Mouse (Mus musculus): ENCODE results near the gene Abcb10. TPM values are rescaled to one million over a fixed set of nuclear protein-coding genes. Genes with fewer than 3 reads are reported as not detected.
A peak's percentile ranks its signal among the peaks of the same experiment; 100 is the strongest.

Gene Abcb10
- polyA plus RNA-seq, 1 experiment from 2014 or later, result 14.4 TPM

DNA sequence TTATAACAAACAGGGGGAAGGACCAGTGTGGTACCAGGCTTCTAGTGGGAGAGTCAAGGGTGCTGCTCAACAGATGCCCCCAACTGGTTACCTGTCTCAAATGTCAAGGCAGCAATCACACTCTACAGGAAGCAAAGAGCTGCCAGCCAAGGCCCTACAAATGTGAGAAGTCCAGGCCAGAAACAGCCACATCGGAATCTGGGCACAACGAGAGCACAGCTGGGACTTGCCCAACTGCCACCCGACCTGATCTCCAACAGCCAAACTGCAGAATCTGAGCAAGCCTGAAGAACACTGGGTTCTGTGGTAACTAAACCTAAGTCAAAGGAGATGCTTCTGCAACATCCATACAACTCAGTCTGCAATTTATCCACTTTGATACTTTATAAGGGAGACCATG lies 57.3 kb downstream of the Abcb10 start:
- no peak overlapping the region for H3K27ac ChIP-seq
- no peak overlapping the region for H3K9ac ChIP-seq (ENCODE audit: low read depth, low read length)
- H3K27me3 ChIP-seq (ENCODE audit: insufficient read depth, low read length), result no peaks in the 10 kb centered on the region
- H3K4me1 ChIP-seq (replicated peaks; ENCODE audit: insufficient read depth, low read length), result no peaks in the 10 kb centered on the region
- no peak for TF ChIP-seq CTCF (IDR thresholded peaks at IDR 0.05; ENCODE audit: low read depth)
- H3K9me3 ChIP-seq (replicated peaks; ENCODE audit: low read length), result no peaks in the 10 kb centered on the region
- H3K36me3 ChIP-seq (ENCODE audit: insufficient read depth, low read length), result peaks cover 60% of the 10 kb centered on the region
- 89% methylated on average over 3 of the region's 3 CpGs for WGBS
- ATAC-seq (replicated peaks; ENCODE audit: low FRiP score, low read depth) (no peak), DNase-seq (ENCODE audit: low spot score) (no peak)
- H3K4me3 ChIP-seq (replicated peaks; ENCODE audit: low read depth, low read length), result no peak overlapping the region
- no peak overlapping the region for H3K4me2 ChIP-seq (ENCODE audit: low read length)

DNA sequence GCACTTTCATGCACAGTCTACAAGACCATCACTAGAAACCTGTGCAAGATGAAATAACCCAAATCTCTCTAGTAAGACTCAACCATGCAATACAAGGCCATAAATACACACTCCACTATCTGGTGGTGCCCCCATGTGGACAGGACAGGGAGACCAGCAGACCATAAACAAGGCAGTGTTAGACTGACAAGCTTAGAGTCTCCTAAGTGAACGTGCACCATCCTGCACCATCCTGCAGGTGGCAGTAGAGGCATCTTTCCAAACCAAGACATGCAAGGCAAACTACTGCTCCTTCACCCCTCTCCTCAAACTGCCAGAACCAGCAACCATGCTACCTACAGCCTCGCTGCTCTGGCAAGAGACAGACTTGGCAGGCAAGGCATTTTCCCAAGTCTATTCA lies 58.2 kb downstream of the Abcb10 start:
- Histone ChIP-seq H3K9me3 (replicated peaks; ENCODE audit: low read length) (no peaks in the 10 kb centered on the region), H3K9ac (ENCODE audit: low read depth, low read length) (no peak overlapping the region), H3K27ac (no peak overlapping the region), H3K4me3 (replicated peaks; ENCODE audit: low read depth, low read length) (no peak overlapping the region), H3K4me2 (ENCODE audit: low read length) (no peak overlapping the region), H3K36me3 (ENCODE audit: insufficient read depth, low read length) (peaks cover 54% of the 10 kb centered on the region), H3K4me1 (replicated peaks; ENCODE audit: insufficient read depth, low read length) (no peaks in the 10 kb centered on the region), H3K27me3 (ENCODE audit: insufficient read depth, low read length) (no peaks in the 10 kb centered on the region)
- ATAC-seq (replicated peaks; ENCODE audit: low FRiP score, low read depth) (peak; percentile 80; the same call in 1 of the 2 replicates), DNase-seq (ENCODE audit: low spot score) (peak; percentile 94)
- 12% methylated on average over 2 of the region's 2 CpGs for WGBS
- TF ChIP-seq CTCF (IDR thresholded peaks at IDR 0.05; ENCODE audit: low read depth), result peak; percentile 97

DNA sequence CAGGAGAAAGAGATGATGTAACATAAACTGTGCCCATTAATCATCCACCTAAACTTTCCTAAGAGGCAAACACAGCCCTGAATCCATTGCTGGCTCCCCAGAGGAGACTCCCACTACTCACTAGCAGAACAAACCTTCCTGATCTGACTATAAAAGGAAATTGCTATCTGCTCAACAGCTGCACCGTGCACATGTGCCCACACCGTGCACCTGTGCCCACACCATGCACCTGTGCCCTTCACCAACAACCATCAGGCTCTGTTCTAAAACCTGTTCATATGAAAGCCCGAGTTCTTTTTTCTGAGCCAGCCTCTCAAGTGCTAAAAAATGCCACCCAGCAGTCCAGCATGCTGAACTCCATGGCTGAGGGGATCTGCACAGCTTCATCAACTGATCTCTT lies 68.3 kb downstream of the Abcb10 start:
- WGBS, result 91% methylated on average over 3 of the region's 3 CpGs
- Histone ChIP-seq H3K9ac (ENCODE audit: low read depth, low read length) (no peak overlapping the region), H3K4me3 (replicated peaks; ENCODE audit: low read depth, low read length) (no peak overlapping the region), H3K27me3 (ENCODE audit: insufficient read depth, low read length) (no peaks in the 10 kb centered on the region), H3K4me1 (replicated peaks; ENCODE audit: insufficient read depth, low read length) (no peaks in the 10 kb centered on the region), H3K4me2 (ENCODE audit: low read length) (no peak overlapping the region), H3K36me3 (ENCODE audit: insufficient read depth, low read length) (peaks cover 73% of the 10 kb centered on the region), H3K9me3 (replicated peaks; ENCODE audit: low read length) (no peaks in the 10 kb centered on the region), H3K27ac (no peak overlapping the region)
- no peak for DNase-seq (ENCODE audit: low spot score)
- no peak for ATAC-seq (replicated peaks; ENCODE audit: low FRiP score, low read depth)
- TF ChIP-seq CTCF (IDR thresholded peaks at IDR 0.05; ENCODE audit: low read depth), result no peak

DNA sequence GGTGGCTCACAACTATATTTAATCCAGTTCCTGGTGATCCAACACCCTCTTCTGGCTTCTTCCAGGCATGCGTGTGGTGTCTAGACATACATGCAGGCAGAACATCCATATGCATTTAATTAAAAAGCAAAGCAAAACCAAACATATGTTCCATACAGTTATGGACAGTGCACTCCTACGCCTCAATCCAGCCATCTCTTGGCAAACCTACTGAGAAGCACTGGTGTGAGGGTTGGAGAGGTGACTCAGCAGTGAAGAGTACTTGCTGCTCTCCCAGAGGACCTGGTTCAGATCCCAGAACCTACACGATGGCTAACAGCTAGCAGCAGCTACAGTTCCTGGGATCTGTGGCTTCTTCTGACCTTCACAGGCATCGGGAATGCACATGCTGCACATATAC lies 70.7 kb downstream of the Abcb10 start:
- no peak overlapping the region for H3K4me3 ChIP-seq (replicated peaks; ENCODE audit: low read depth, low read length)
- peaks cover 70% of the 10 kb centered on the region for H3K36me3 ChIP-seq (ENCODE audit: insufficient read depth, low read length)
- DNase-seq (ENCODE audit: low spot score), result no peak

DNA sequence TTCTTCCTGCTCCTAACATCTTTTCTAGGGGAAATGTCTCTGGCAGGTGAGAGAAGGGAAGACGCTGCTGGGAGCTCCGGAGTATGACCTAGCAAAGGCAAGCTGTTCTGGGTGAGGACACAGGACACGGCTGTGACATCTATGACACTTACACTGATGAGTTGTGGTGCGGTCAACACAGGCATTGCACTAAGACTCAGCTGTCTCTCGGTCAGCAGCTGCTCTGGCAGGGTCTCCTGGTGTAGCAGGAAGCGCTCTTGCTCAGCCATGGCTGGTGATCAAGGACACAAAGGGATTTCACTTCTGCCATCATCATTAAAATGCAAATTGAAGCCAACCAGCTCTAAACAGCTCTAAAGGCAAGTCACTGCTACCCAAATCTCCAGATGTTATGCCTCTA lies 75.3 kb downstream of the Abcb10 start:
- WGBS, result 92% methylated on average over 6 of the region's 6 CpGs
- H3K36me3 ChIP-seq (ENCODE audit: insufficient read depth, low read length), result peaks cover 63% of the 10 kb centered on the region
- TF ChIP-seq CTCF (IDR thresholded peaks at IDR 0.05; ENCODE audit: low read depth), result no peak

More for the DNA sequence above, 70.7 kb downstream of the Abcb10 start:
- WGBS, result 90% methylated on average over 4 of the region's 4 CpGs
- no peak for ATAC-seq (replicated peaks; ENCODE audit: low FRiP score, low read depth)
- no peaks in the 10 kb centered on the region for H3K4me1 ChIP-seq (replicated peaks; ENCODE audit: insufficient read depth, low read length)
- TF ChIP-seq CTCF (IDR thresholded peaks at IDR 0.05; ENCODE audit: low read depth), result no peak
- no peak overlapping the region for H3K27ac ChIP-seq
- H3K9ac ChIP-seq (ENCODE audit: low read depth, low read length), result no peak overlapping the region
- no peak overlapping the region for H3K4me2 ChIP-seq (ENCODE audit: low read length)
- no peaks in the 10 kb centered on the region for H3K27me3 ChIP-seq (ENCODE audit: insufficient read depth, low read length)
- no peaks in the 10 kb centered on the region for H3K9me3 ChIP-seq (replicated peaks; ENCODE audit: low read length)

DNA sequence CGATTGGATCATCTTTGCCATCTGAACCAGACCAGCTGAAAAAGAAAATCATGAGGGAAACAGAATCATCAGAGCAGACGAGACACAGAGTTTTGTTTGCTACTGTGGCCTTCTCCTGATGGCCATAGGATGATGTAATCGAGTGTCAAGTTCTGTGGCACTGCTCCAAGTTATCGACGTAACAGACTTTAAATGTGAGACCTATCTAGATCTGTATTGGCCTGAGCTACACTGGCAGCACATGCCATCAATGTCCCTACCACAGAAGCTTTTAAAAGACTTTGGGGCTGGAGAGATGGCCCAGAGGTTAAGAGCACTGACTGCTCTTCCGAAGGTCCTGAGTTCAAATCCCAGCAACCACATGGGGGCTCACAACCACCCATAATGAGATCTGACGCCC lies 80.3 kb downstream of the Abcb10 start:
- no peak for TF ChIP-seq CTCF (IDR thresholded peaks at IDR 0.05; ENCODE audit: low read depth)
- DNase-seq (ENCODE audit: low spot score), result no peak
- H3K36me3 ChIP-seq (ENCODE audit: insufficient read depth, low read length), result peaks cover 34% of the 10 kb centered on the region
- no peak for ATAC-seq (replicated peaks; ENCODE audit: low FRiP score, low read depth)
- H3K9ac ChIP-seq (ENCODE audit: low read depth, low read length), result no peak overlapping the region
- no peak overlapping the region for H3K4me2 ChIP-seq (ENCODE audit: low read length)
- H3K27ac ChIP-seq, result no peak overlapping the region
- 85% methylated on average over 7 of the region's 7 CpGs for WGBS
- H3K27me3 ChIP-seq (ENCODE audit: insufficient read depth, low read length), result no peaks in the 10 kb centered on the region
- H3K4me3 ChIP-seq (replicated peaks; ENCODE audit: low read depth, low read length), result no peak overlapping the region
- H3K9me3 ChIP-seq (replicated peaks; ENCODE audit: low read length), result no peaks in the 10 kb centered on the region
- H3K4me1 ChIP-seq (replicated peaks; ENCODE audit: insufficient read depth, low read length), result no peaks in the 10 kb centered on the region

More for the DNA sequence above, 75.3 kb downstream of the Abcb10 start:
- DNase-seq (ENCODE audit: low spot score), result no peak
- no peak overlapping the region for H3K27ac ChIP-seq
- no peak overlapping the region for H3K4me2 ChIP-seq (ENCODE audit: low read length)
- no peaks in the 10 kb centered on the region for H3K4me1 ChIP-seq (replicated peaks; ENCODE audit: insufficient read depth, low read length)
- H3K9ac ChIP-seq (ENCODE audit: low read depth, low read length), result no peak overlapping the region
- H3K4me3 ChIP-seq (replicated peaks; ENCODE audit: low read depth, low read length), result no peak overlapping the region
- no peak for ATAC-seq (replicated peaks; ENCODE audit: low FRiP score, low read depth)
- H3K9me3 ChIP-seq (replicated peaks; ENCODE audit: low read length), result no peaks in the 10 kb centered on the region
- no peaks in the 10 kb centered on the region for H3K27me3 ChIP-seq (ENCODE audit: insufficient read depth, low read length)

MicroRNA genes within 50 kb of the gene (microRNA counts, 519-probe panel; counts per million panel counts)
- 330 counts per million, percentile 68 among the panel's probes with 10 or more counts for microRNA mmu-miR-1967

Small RNA genes lying within 50 kb of the gene (microRNA-seq; reads per million reads assigned to microRNA genes)
- not detected for gene Mir1967

Other genes with a start within 250 kb of the Abcb10 start
- gene Rab4a, start 177.1 kb downstream of the Abcb10 start, polyA plus RNA-seq (2015; fragmentation: Nextera tagmentation; extraction: Ambion mirVana), result 58.2 and 62.3 TPM in 2 replicates
- gene Ccsap, start 122.9 kb downstream of the Abcb10 start, polyA plus RNA-seq (2015; fragmentation: Nextera tagmentation; extraction: Ambion mirVana), result 1.8 and 1.9 TPM in 2 replicates
- 1.8 and 2.4 TPM in 2 replicates for gene Acta1, start 88.4 kb downstream of the Abcb10 start, polyA plus RNA-seq (2015; fragmentation: Nextera tagmentation; extraction: Ambion mirVana)
- gene Nup133, start 33.9 kb downstream of the Abcb10 start, polyA plus RNA-seq (2015; fragmentation: Nextera tagmentation; extraction: Ambion mirVana), result 19.0 and 21.3 TPM in 2 replicates
- gene Taf5l, start 38.3 kb upstream of the Abcb10 start, polyA plus RNA-seq (2015; fragmentation: Nextera tagmentation; extraction: Ambion mirVana), result 30.0 and 32.5 TPM in 2 replicates
- gene Urb2, start 38.4 kb upstream of the Abcb10 start, polyA plus RNA-seq (2015; fragmentation: Nextera tagmentation; extraction: Ambion mirVana), result 2.0 and 2.2 TPM in 2 replicates
- gene Galnt2, start 248.3 kb upstream of the Abcb10 start, polyA plus RNA-seq (2015; fragmentation: Nextera tagmentation; extraction: Ambion mirVana), result 60.3 and 60.6 TPM in 2 replicates

All from kidney, postnatal 0 days (tissue).